Mouse (Mus musculus) neural tube, embryonic 14.5 days (tissue): ENCODE results near the gene Plxna4. TPM values are rescaled to one million over a fixed set of nuclear protein-coding genes. Genes with fewer than 3 reads are reported as not detected.

Experiments used
- ATAC-seq: fragments of 200-750 bp; cut with Nextera tagmentation; 2 replicates; pipeline ENCODE4 v1.8.0; 2017; ENCODE audit warnings: low read depth, mild to moderate bottlenecking, moderate TSS enrichment, moderate library complexity
- H3K27ac ChIP-seq: fragments of 300-500 bp; sonication (generic); 2 replicates; pipeline ENCODE4 v1.5.1; 2014; ENCODE audit warnings: low read depth, mild to moderate bottlenecking, control low read depth, low read length, moderate library complexity, mixed read lengths
- H3K27me3 ChIP-seq: fragments of 300-500 bp; sonication (generic); 2 replicates; pipeline ENCODE4 v1.6.1; 2014; ENCODE audit warnings: low read length; ENCODE audit not compliant: control insufficient read depth, insufficient read depth
- H3K36me3 ChIP-seq: fragments of 300-500 bp; sonication (generic); 2 replicates; pipeline ENCODE4 v1.6.1; 2014; ENCODE audit warnings: low read length, mixed read lengths; ENCODE audit not compliant: control insufficient read depth, insufficient read depth
- H3K4me1 ChIP-seq: fragments of 300-500 bp; sonication (generic); 2 replicates; pipeline ENCODE4 v1.6.1; 2014; ENCODE audit warnings: low read length; ENCODE audit not compliant: control insufficient read depth, insufficient read depth
- H3K4me2 ChIP-seq: fragments of 300-500 bp; sonication (generic); 2 replicates; pipeline ENCODE4 v1.6.1; 2014; ENCODE audit warnings: mild to moderate bottlenecking, low read depth, low read length, control low read depth
- H3K4me3 ChIP-seq: fragments of 300-500 bp; sonication (generic); 2 replicates; pipeline ENCODE4 v1.5.1; 2014; ENCODE audit warnings: low read depth, low read length, control low read depth, mixed read lengths
- H3K9ac ChIP-seq: fragments of 300-500 bp; sonication (generic); replicated peaks from 2 replicates; pipeline ENCODE4 v1.6.1; 2014; ENCODE audit warnings: low read depth, mild to moderate bottlenecking, control low read depth, low read length, mixed read lengths
- H3K9me3 ChIP-seq: fragments of 300-500 bp; sonication (generic); 2 replicates; pipeline ENCODE4 v1.6.1; 2016; ENCODE audit warnings: low read length; ENCODE audit not compliant: control insufficient read depth
- WGBS: fragments of 180-500 bp; shearing (Covaris S2); extraction: QIAGEN DNeasy Blood & Tissue Kit; methylation state at CpG from one replicate; pipeline ENCODE4 v1.1.7; 2014; 5-methylcytosine and 5-hydroxymethylcytosine counted together
- polyA plus RNA-seq: library from polyadenylated mRNA; unstranded; fragments of >200 nt; fragmentation: Nextera tagmentation; extraction: Ambion mirVana; gene quantifications from 2 replicates; pipeline ENCODE4 v1.2.1, GENCODE M21; 2014

Plxna4 gene
- polyA plus RNA-seq, 1 experiment from 2014 or later, result 25.1 TPM

GRCm38 (mm10) chr6:32300611-32301010, 287.4 kb downstream of the Plxna4 start:
- WGBS, result 52% methylated on average over 2 of the region's 2 CpGs
- H3K9me3 ChIP-seq, result no peaks in the 10 kb centered on the region

DNA sequence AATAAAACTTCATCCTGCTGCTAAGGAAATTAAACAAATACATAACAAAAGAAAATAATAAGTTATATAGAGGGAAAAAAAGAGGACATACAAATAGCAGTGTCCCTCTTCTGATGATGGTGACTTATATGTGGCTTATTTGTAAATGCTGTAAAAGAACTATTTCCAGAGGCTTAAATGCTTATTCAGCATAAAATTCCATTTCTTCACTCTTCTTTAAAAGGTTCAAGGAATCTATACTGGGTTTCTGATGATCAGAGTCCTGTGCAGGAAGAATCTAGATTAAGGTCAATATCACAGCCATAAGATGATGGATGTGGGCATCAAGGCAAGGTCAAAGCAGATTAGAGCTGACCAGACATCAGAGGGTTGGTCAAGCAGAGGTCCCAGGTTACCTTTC, 306.5 kb downstream of the Plxna4 start:
- Histone ChIP-seq H3K4me3 (no peak overlapping the region), H3K27ac (no peak overlapping the region), H3K9ac (no peak overlapping the region), H3K36me3 (no peaks in the 10 kb centered on the region), H3K27me3 (no peaks in the 10 kb centered on the region), H3K4me2 (no peak overlapping the region), H3K9me3 (no peaks in the 10 kb centered on the region), H3K4me1 (no peaks in the 10 kb centered on the region)
- no peak for ATAC-seq

More at GRCm38 (mm10) chr6:32300611-32301010, 287.4 kb downstream of the Plxna4 start:
- Histone ChIP-seq H3K27me3 (no peaks in the 10 kb centered on the region), H3K36me3 (no peaks in the 10 kb centered on the region), H3K4me1 (no peaks in the 10 kb centered on the region), H3K27ac (no peak overlapping the region), H3K4me3 (no peak overlapping the region), H3K4me2 (no peak overlapping the region), H3K9ac (no peak overlapping the region)
- ATAC-seq, result no peak

DNA sequence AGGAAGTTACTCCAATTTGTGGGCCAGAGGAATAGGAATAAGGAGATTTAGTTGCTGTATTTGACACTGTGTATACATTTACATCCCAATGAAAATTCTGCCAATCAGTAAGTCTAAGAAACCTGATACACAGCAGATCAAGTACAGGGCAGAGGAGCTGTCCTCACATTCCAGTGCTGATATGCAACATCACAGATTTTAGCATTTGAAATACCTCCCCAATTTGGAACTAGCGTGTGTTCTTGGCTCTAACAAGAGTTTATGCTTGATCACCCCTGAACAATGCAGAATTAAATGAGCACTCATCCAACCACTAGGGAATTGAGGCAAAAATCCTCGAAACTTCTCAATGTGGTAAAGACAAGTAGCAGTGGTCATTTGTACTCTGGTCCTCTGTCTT, 307.3 kb downstream of the Plxna4 start:
- H3K4me2 ChIP-seq, result no peak overlapping the region
- ATAC-seq, result no peak
- no peaks in the 10 kb centered on the region for H3K27me3 ChIP-seq
- no peaks in the 10 kb centered on the region for H3K9me3 ChIP-seq
- H3K36me3 ChIP-seq, result no peaks in the 10 kb centered on the region
- H3K9ac ChIP-seq, result no peak overlapping the region
- 29% methylated on average over 2 of the region's 2 CpGs for WGBS
- H3K4me1 ChIP-seq, result no peaks in the 10 kb centered on the region
- H3K27ac ChIP-seq, result no peak overlapping the region
- H3K4me3 ChIP-seq, result no peak overlapping the region

- no peak overlapping the region; the same call in 1 of the 2 replicates for H3K27ac ChIP-seq
- no peaks in the 10 kb centered on the region for H3K36me3 ChIP-seq
- H3K4me2 ChIP-seq, result no peak overlapping the region
- WGBS, result 43% methylated on average over 4 of the region's 4 CpGs
- H3K9me3 ChIP-seq, result no peaks in the 10 kb centered on the region
- no peaks in the 10 kb centered on the region for H3K27me3 ChIP-seq
- no peak overlapping the region for H3K9ac ChIP-seq
- peaks cover 4% of the 10 kb centered on the region; the same call in 1 of the 2 replicates for H3K4me1 ChIP-seq
- H3K4me3 ChIP-seq, result no peak overlapping the region
- ATAC-seq, result peak; percentile 63
Observed at GRCm38 (mm10) chr6:32271463-32271862, 316.5 kb downstream of the Plxna4 start.

- no peak overlapping the region for H3K4me3 ChIP-seq
- no peak overlapping the region for H3K27ac ChIP-seq
- ATAC-seq, result no peak
- no peak overlapping the region for H3K4me2 ChIP-seq
- no peaks in the 10 kb centered on the region for H3K36me3 ChIP-seq
- H3K27me3 ChIP-seq, result no peaks in the 10 kb centered on the region
- no peak overlapping the region for H3K9ac ChIP-seq
- H3K4me1 ChIP-seq, result peaks cover 5% of the 10 kb centered on the region; the same call in 1 of the 2 replicates
- no peaks in the 10 kb centered on the region for H3K9me3 ChIP-seq
- 90% methylated on average over 7 of the region's 7 CpGs for WGBS
Observed at GRCm38 (mm10) chr6:32266085-32266484, 321.9 kb downstream of the Plxna4 start.

DNA sequence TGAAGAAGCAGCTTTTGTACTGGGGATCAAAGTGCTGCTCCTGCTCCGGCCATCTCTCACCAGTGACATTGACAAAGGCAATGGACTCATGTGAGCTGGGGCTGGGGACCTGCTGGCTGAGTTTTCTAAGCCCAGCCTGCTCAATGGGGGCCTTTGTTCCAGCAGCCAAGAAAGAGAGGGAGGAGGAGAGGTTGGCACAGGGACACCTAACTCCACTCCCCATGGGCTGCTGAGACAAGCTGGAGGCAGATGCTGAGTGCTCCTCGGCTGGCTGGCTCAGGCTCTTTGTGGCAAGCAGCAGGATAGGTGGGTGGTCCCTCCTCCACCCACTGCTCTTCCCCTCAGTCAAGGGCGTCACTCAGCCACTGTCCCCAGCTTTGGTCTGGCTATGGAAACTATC, 326.7 kb downstream of the Plxna4 start:
- no peak overlapping the region for H3K4me3 ChIP-seq
- 19% methylated on average over 3 of the region's 3 CpGs for WGBS
- peak overlapping the region; percentile 2; the same call in 1 of the 2 replicates for H3K27ac ChIP-seq
- H3K4me2 ChIP-seq, result no peak overlapping the region
- ATAC-seq, result peak; percentile 88; the same call in 1 of the 2 replicates
- H3K4me1 ChIP-seq, result peaks cover 10% of the 10 kb centered on the region; the same call in 1 of the 2 replicates
- no peaks in the 10 kb centered on the region for H3K27me3 ChIP-seq
- H3K9me3 ChIP-seq, result no peaks in the 10 kb centered on the region
- H3K9ac ChIP-seq, result no peak overlapping the region
- no peaks in the 10 kb centered on the region for H3K36me3 ChIP-seq

DNA sequence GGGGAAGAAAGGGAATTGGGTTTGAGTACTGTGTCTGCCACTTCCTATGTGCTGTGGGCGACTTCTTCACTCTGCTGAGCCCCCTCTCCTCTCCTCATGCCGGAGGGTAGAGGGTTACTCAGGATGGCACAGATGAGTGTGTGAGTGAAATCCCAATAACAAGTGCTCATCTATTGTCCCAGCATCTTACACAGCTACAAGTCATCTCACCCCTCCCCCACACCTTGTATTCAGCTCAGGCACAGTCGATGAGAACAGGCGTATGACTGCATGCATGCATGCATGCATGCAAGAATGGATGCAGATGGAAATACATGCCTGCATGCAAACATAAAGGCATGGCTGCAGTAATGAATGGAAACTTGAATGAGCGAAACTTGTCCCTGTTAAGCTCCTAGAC, 327.7 kb downstream of the Plxna4 start:
- ATAC-seq, result no peak
- 68% methylated on average over 5 of the region's 5 CpGs for WGBS

DNA sequence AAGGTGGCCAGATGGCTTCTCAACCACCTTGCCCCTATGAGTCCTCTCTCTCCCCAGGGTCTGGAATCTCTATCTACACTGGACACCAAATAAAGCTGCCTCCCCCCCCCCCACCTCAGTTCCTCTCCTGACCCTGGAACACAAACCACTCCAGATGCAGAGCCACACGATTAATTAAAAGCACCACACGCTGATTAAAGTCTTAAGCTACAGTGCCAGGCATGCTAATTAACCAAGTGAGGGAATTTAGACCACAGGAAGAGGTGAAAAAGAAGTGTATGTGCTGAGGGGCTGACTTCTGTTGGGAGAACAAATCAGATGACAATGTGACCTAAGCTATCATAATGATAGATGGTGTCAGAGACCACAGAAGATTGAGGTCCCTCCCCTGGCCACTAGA, 332.8 kb downstream of the Plxna4 start:
- Histone ChIP-seq H3K27ac (no peak overlapping the region), H3K4me1 (peaks cover 6% of the 10 kb centered on the region; the same call in 1 of the 2 replicates), H3K4me2 (no peak overlapping the region), H3K9ac (no peak overlapping the region), H3K4me3 (no peak overlapping the region), H3K27me3 (no peaks in the 10 kb centered on the region), H3K9me3 (no peaks in the 10 kb centered on the region), H3K36me3 (no peaks in the 10 kb centered on the region)
- no peak for ATAC-seq
- 42% methylated on average over 2 of the region's 2 CpGs for WGBS

More for the DNA sequence above, 327.7 kb downstream of the Plxna4 start:
- no peaks in the 10 kb centered on the region for H3K27me3 ChIP-seq
- H3K4me1 ChIP-seq, result peaks cover 10% of the 10 kb centered on the region; the same call in 1 of the 2 replicates
- no peaks in the 10 kb centered on the region for H3K36me3 ChIP-seq
- H3K4me3 ChIP-seq, result no peak overlapping the region
- no peak overlapping the region for H3K4me2 ChIP-seq
- H3K9ac ChIP-seq, result no peak overlapping the region
- H3K9me3 ChIP-seq, result no peaks in the 10 kb centered on the region
- H3K27ac ChIP-seq, result no peak overlapping the region

DNA sequence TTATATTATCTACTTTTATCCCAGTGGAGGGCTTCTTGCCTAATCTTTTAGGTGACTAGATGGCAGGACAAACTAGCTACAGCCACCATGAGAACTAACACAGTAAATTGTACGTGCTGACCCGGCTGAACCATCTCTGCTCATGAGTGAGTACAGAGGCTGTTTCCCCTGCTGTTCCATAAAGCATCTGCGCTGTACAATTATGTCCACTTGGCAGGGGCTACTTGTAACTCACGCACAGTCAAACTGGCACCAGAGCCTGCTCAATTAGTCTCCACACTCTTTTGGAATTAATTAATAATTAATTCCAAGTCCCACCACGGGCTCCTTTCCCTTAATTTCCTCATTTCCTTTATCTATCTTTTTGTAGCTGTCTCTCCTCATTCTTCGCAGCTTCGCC, 335.8 kb downstream of the Plxna4 start:
- no peak overlapping the region for H3K9ac ChIP-seq
- H3K4me1 ChIP-seq, result peaks cover 6% of the 10 kb centered on the region; the same call in 1 of the 2 replicates
- H3K4me2 ChIP-seq, result no peak overlapping the region
- no peak overlapping the region for H3K4me3 ChIP-seq
- no peaks in the 10 kb centered on the region for H3K9me3 ChIP-seq
- H3K27me3 ChIP-seq, result no peaks in the 10 kb centered on the region
- ATAC-seq, result no peak
- 43% methylated on average over 7 of the region's 7 CpGs for WGBS
- H3K36me3 ChIP-seq, result no peaks in the 10 kb centered on the region
- no peak overlapping the region for H3K27ac ChIP-seq
